Mouse (Mus musculus): ENCODE measurements at regions not wholly inside any gene's neighbourhood (a gene's known extent, or its start where the extent isn't known, plus 50 kb on each side); places are given as distances from the start of the nearest gene placed in this dataset.

- 29% methylated on average over 5 of the region's 5 CpGs for WGBS
- H3K9ac ChIP-seq (ENCODE audit: low read depth, low read length) = no peak overlapping the region
- ATAC-seq (replicated peaks; ENCODE audit: low FRiP score, low read depth) (no peak), DNase-seq (ENCODE audit: low spot score) (peak; percentile 34)
- H3K4me1 ChIP-seq (replicated peaks; ENCODE audit: insufficient read depth, low read length) = no peaks in the 10 kb centered on the region; the same call in 1 of the 2 replicates
- no peaks in the 10 kb centered on the region for H3K9me3 ChIP-seq (replicated peaks; ENCODE audit: low read length)
- H3K27ac ChIP-seq = no peak overlapping the region
- no peak for TF ChIP-seq CTCF (IDR thresholded peaks at IDR 0.05; ENCODE audit: low read depth)
- no peaks in the 10 kb centered on the region for H3K27me3 ChIP-seq (ENCODE audit: insufficient read depth, low read length)
- H3K4me2 ChIP-seq (ENCODE audit: low read length) = no peak overlapping the region
- H3K36me3 ChIP-seq (ENCODE audit: insufficient read depth, low read length) = no peaks in the 10 kb centered on the region
- no peak overlapping the region for H3K4me3 ChIP-seq (replicated peaks; ENCODE audit: low read depth, low read length)
These were observed 61.6 kb downstream of the Spesp1 start for GRCm38 (mm10) chr9:62220451-62220850.

- DNase-seq (ENCODE audit: low spot score) = no peak
- Histone ChIP-seq H3K4me3 (replicated peaks; ENCODE audit: low read depth, low read length) (no peak overlapping the region), H3K9ac (ENCODE audit: low read depth, low read length) (no peak overlapping the region), H3K9me3 (replicated peaks; ENCODE audit: low read length) (no peaks in the 10 kb centered on the region), H3K27me3 (ENCODE audit: insufficient read depth, low read length) (no peaks in the 10 kb centered on the region), H3K4me1 (replicated peaks; ENCODE audit: insufficient read depth, low read length) (no peaks in the 10 kb centered on the region; the same call in 1 of the 2 replicates), H3K27ac (no peak overlapping the region), H3K36me3 (ENCODE audit: insufficient read depth, low read length) (no peaks in the 10 kb centered on the region), H3K4me2 (ENCODE audit: low read length) (no peak overlapping the region)
- no peak for ATAC-seq (replicated peaks; ENCODE audit: low FRiP score, low read depth)
- WGBS = 50% methylated on average over 13 of the region's 13 CpGs
- no peak for TF ChIP-seq CTCF (IDR thresholded peaks at IDR 0.05; ENCODE audit: low read depth)
These were observed 66.7 kb downstream of the Spesp1 start for GRCm38 (mm10) chr9:62215151-62215859.

GRCm38 (mm10) chr9:62214546-62214945, 67.5 kb downstream of the Spesp1 start:
- WGBS = 81% methylated on average over 4 of the region's 4 CpGs
- Histone ChIP-seq H3K4me1 (replicated peaks; ENCODE audit: insufficient read depth, low read length) (no peaks in the 10 kb centered on the region), H3K27ac (no peak overlapping the region), H3K9ac (ENCODE audit: low read depth, low read length) (no peak overlapping the region), H3K4me3 (replicated peaks; ENCODE audit: low read depth, low read length) (no peak overlapping the region), H3K9me3 (replicated peaks; ENCODE audit: low read length) (no peaks in the 10 kb centered on the region), H3K36me3 (ENCODE audit: insufficient read depth, low read length) (no peaks in the 10 kb centered on the region), H3K4me2 (ENCODE audit: low read length) (no peak overlapping the region), H3K27me3 (ENCODE audit: insufficient read depth, low read length) (no peaks in the 10 kb centered on the region)
- ATAC-seq (replicated peaks; ENCODE audit: low FRiP score, low read depth) = no peak
- no peak for DNase-seq (ENCODE audit: low spot score)
- no peak for TF ChIP-seq CTCF (IDR thresholded peaks at IDR 0.05; ENCODE audit: low read depth)

GRCm38 (mm10) chr9:62212615-62213014, 69.4 kb downstream of the Spesp1 start:
- DNase-seq (ENCODE audit: low spot score) = no peak
- WGBS = 44% methylated on average over 6 of the region's 6 CpGs
- no peak for ATAC-seq (replicated peaks; ENCODE audit: low FRiP score, low read depth)

GRCm38 (mm10) chr9:62210815-62211214, 71.2 kb downstream of the Spesp1 start:
- H3K27ac ChIP-seq = no peak overlapping the region
- H3K36me3 ChIP-seq (ENCODE audit: insufficient read depth, low read length) = no peaks in the 10 kb centered on the region
- H3K4me1 ChIP-seq (replicated peaks; ENCODE audit: insufficient read depth, low read length) = no peaks in the 10 kb centered on the region
- no peaks in the 10 kb centered on the region for H3K27me3 ChIP-seq (ENCODE audit: insufficient read depth, low read length)
- no peak for ATAC-seq (replicated peaks; ENCODE audit: low FRiP score, low read depth)
- H3K9ac ChIP-seq (ENCODE audit: low read depth, low read length) = no peak overlapping the region
- no peak for TF ChIP-seq CTCF (IDR thresholded peaks at IDR 0.05; ENCODE audit: low read depth)
- 90% methylated on average over 5 of the region's 5 CpGs for WGBS
- no peak overlapping the region for H3K4me2 ChIP-seq (ENCODE audit: low read length)
- no peak for DNase-seq (ENCODE audit: low spot score)
- H3K4me3 ChIP-seq (replicated peaks; ENCODE audit: low read depth, low read length) = no peak overlapping the region
- H3K9me3 ChIP-seq (replicated peaks; ENCODE audit: low read length) = no peaks in the 10 kb centered on the region

More at GRCm38 (mm10) chr9:62212615-62213014, 69.4 kb downstream of the Spesp1 start:
- Histone ChIP-seq H3K27me3 (ENCODE audit: insufficient read depth, low read length) (no peaks in the 10 kb centered on the region), H3K27ac (no peak overlapping the region), H3K4me3 (replicated peaks; ENCODE audit: low read depth, low read length) (no peak overlapping the region), H3K36me3 (ENCODE audit: insufficient read depth, low read length) (no peaks in the 10 kb centered on the region), H3K4me2 (ENCODE audit: low read length) (no peak overlapping the region), H3K9me3 (replicated peaks; ENCODE audit: low read length) (no peaks in the 10 kb centered on the region), H3K4me1 (replicated peaks; ENCODE audit: insufficient read depth, low read length) (no peaks in the 10 kb centered on the region), H3K9ac (ENCODE audit: low read depth, low read length) (no peak overlapping the region)
- TF ChIP-seq CTCF (IDR thresholded peaks at IDR 0.05; ENCODE audit: low read depth) = no peak

GRCm38 (mm10) chr9:62208436-62208835, 73.6 kb downstream of the Spesp1 start:
- H3K27me3 ChIP-seq (ENCODE audit: insufficient read depth, low read length) = no peaks in the 10 kb centered on the region
- no peaks in the 10 kb centered on the region for H3K4me1 ChIP-seq (replicated peaks; ENCODE audit: insufficient read depth, low read length)
- no peaks in the 10 kb centered on the region for H3K9me3 ChIP-seq (replicated peaks; ENCODE audit: low read length)
- no peak overlapping the region for H3K9ac ChIP-seq (ENCODE audit: low read depth, low read length)
- H3K36me3 ChIP-seq (ENCODE audit: insufficient read depth, low read length) = no peaks in the 10 kb centered on the region
- H3K27ac ChIP-seq = no peak overlapping the region
- WGBS = 63% methylated on average over 5 of the region's 5 CpGs
- H3K4me2 ChIP-seq (ENCODE audit: low read length) = no peak overlapping the region
- no peak for TF ChIP-seq CTCF (IDR thresholded peaks at IDR 0.05; ENCODE audit: low read depth)
- ATAC-seq (replicated peaks; ENCODE audit: low FRiP score, low read depth) (no peak), DNase-seq (ENCODE audit: low spot score) (no peak)
- no peak overlapping the region for H3K4me3 ChIP-seq (replicated peaks; ENCODE audit: low read depth, low read length)

- 41% methylated on average over 4 of the region's 4 CpGs for WGBS
- H3K27me3 ChIP-seq (ENCODE audit: insufficient read depth, low read length) = no peaks in the 10 kb centered on the region
- no peaks in the 10 kb centered on the region for H3K4me1 ChIP-seq (replicated peaks; ENCODE audit: insufficient read depth, low read length)
- ATAC-seq (replicated peaks; ENCODE audit: low FRiP score, low read depth) = no peak
- no peak overlapping the region for H3K9ac ChIP-seq (ENCODE audit: low read depth, low read length)
- H3K27ac ChIP-seq = no peak overlapping the region
- H3K4me2 ChIP-seq (ENCODE audit: low read length) = no peak overlapping the region
- H3K36me3 ChIP-seq (ENCODE audit: insufficient read depth, low read length) = no peaks in the 10 kb centered on the region
- H3K9me3 ChIP-seq (replicated peaks; ENCODE audit: low read length) = no peaks in the 10 kb centered on the region
- H3K4me3 ChIP-seq (replicated peaks; ENCODE audit: low read depth, low read length) = no peak overlapping the region
- peak; percentile 74 for DNase-seq (ENCODE audit: low spot score)
- no peak for TF ChIP-seq CTCF (IDR thresholded peaks at IDR 0.05; ENCODE audit: low read depth)
These were observed 76.7 kb downstream of the Spesp1 start for GRCm38 (mm10) chr9:62205264-62205663.
